Mouse (Mus musculus) fat pad, adult 2 months (tissue): ENCODE data around the gene Pdcd11.

Experiments used
- DNase-seq: peaks from one replicate; pipeline ENCODE4 v3.0.0-alpha.2; 2011; ENCODE audit warnings: low read depth, low spot score; ENCODE audit errors: extremely low read depth

Pdcd11 gene

DNA sequence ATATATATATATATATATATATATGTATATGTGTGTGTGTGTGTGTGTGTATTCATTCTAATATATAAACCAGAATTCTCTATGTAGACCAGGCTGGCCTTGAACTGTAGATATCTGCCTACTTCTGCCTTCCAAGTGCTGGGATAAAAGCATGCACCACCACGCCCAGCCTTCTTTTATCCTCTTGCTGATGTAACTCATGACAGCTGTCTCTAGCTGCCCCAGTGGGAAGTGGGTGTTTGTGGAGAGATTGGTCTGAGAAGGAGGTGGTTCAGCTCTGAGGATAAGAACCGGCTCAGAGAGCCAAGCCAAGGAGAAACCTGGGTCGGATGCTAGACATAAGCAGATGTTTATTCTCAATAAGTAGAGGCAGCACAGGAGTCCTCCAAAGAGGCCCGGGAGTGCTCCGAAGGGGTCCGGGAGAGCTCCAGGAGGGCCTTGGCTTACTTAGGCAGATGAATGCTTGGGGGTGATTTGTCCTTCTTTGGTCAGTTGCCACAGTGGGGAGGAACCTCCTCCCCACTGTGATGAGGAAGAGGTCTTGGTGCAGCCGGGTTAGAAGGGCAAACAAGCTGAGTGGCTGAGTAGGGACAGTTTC, 77.1 kb downstream of the Pdcd11 start:
- no peak for DNase-seq

- DNase-seq, result no peak
Observed at GRCm38 (mm10) chr19:47168223-47168622, 77.7 kb downstream of the Pdcd11 start.

DNA sequence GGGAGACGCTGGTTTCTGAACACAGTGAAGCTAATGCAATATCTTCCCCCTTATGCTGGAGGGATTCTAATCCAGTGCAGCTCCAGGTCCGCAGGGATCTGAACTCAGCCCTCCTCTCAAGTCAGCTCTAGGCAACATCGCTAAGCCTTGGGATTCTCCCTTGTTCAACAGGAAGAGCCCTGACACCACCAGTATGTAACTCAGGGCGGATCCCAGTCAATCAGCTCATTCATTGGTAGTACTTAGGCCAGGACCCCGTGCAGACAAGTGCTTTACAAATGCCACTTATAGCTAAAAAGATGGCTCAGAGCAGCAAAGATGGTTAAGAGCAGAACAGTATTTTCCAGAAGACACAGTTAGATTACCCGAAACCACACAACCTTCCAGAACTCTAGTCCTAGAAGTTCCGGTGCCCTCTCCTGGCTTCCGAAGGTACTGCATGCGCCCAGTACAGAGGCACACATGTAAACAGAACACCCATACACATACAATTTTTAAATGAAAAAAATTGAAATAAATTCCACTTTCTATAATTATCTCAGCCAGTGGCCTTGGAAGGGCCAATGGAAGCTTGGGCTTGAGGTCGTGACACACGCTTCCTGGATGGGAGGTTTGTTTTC, 78.3 kb downstream of the Pdcd11 start:
- DNase-seq, result no peak

DNA sequence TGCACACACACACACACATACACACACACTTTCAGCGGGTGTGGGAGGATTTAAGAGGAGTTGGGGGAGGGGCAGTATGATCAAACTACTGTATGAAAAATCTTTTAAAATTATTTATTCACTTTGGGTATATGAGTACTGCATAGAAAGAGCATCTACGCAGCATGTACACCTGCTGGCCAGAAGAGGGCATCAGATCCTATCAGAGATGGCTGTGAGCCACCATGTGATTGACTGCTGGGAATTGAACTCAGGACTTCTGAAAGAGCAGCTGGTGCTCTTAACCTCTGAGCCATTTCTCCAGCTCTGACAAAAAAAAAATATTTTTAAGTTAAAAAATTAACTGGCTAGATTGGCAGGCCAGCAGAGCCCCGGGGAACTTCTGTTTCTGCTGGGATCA, 83.9 kb downstream of the Pdcd11 start:
- DNase-seq, result no peak

GRCm38 (mm10) chr19:47175472-47175871, 84.9 kb downstream of the Pdcd11 start:
- no peak for DNase-seq

- no peak for DNase-seq
Observed at GRCm38 (mm10) chr19:47176916-47177505, 86.4 kb downstream of the Pdcd11 start.

GRCm38 (mm10) chr19:47178001-47178400, 87.4 kb downstream of the Pdcd11 start:
- no peak for DNase-seq

GRCm38 (mm10) chr19:47178431-47179271, 88.1 kb downstream of the Pdcd11 start, which contains the start of gene Neurl1a:
Gene Neurl1a (plus strand): TSS chr19:47178820.
- no peak for DNase-seq

- DNase-seq, result no peak
Observed at GRCm38 (mm10) chr19:47179272-47179809, 88.8 kb downstream of the Pdcd11 start.

GRCm38 (mm10) chr19:47180011-47180410, 89.4 kb downstream of the Pdcd11 start:
- DNase-seq, result no peak
